In the genomic region with DNA sequence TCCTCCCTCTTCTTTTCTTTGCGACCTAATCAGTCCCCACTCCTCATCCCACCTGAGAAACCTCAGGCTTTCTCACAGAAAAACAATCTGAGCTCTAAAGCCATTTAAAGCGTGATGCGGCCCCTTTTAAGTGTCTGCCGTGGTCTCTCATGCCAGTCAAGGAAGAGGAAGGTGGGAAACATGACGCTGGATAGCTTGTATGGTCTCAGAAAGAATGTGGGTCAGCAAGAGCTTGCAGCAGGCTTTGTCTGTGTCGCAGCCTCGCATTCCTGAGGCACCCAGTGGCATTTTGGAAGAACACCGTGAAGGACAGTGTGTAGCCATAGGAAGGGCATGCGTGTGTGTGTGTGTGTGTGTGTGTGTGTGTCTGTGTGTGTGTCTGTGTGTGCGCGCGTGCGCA, we compare ENCODE assay signal across 13 mouse cellular contexts.
DNase-seq lines count a peak whose midpoint lies in the region; ATAC-seq and TF ChIP-seq lines count a peak whose summit lies in the region.
"Had no signal": no experiment of that assay in that cellular context is flagged by ENCODE, and none has a peak within 500 bp of the region (broad histone marks: within the 10 kb centered on the region; RNA-seq: fewer than 3 reads in every experiment).

No protein-coding gene starts in this region.

- no peak overlapping the region for H3K9ac ChIP-seq in hindbrain, embryonic 13.5 days
- peak overlapping the region; percentile 3; the same call in 1 of the 2 replicates for H3K9ac ChIP-seq in embryonic facial prominence, embryonic 12.5 days

- WGBS in hindbrain, embryonic 10.5 days = 66% methylated on average over 13 of the region's 13 CpGs
- 66% methylated on average over 13 of the region's 13 CpGs for WGBS in hindbrain, embryonic 13.5 days
- WGBS in embryonic facial prominence, embryonic 12.5 days = 64% methylated on average over 13 of the region's 13 CpGs

- peak; percentile 43 for TF ChIP-seq POLR2A in myocyte (IDR thresholded peaks at IDR 0.05; ENCODE audit: insufficient read length, low read depth)

- no peak overlapping the region for H3K4me2 ChIP-seq in hindbrain, embryonic 13.5 days
- H3K4me2 ChIP-seq in embryonic facial prominence, embryonic 12.5 days (replicated peaks) = 0 out of 2 replicates have a peak overlapping the region, but pooled peaks have one; percentile 8
- H3K4me2 ChIP-seq in myocyte (ENCODE audit: low read depth) = no peak overlapping the region

- H3ac ChIP-seq in myocyte (ENCODE audit: control insufficient read depth, insufficient read length) = no peak overlapping the region

- H3K79me2 ChIP-seq in myocyte (ENCODE audit: control insufficient read depth, insufficient read depth) = peaks cover 52% of the 10 kb centered on the region

- H3K27ac ChIP-seq in hindbrain, embryonic 10.5 days = peak overlapping the region; percentile 6; the same call in 1 of the 2 replicates
- no peak overlapping the region for H3K27ac ChIP-seq in hindbrain, embryonic 13.5 days
- peak overlapping the region; percentile 85 for H3K27ac ChIP-seq in embryonic facial prominence, embryonic 12.5 days

- H3K4me1 ChIP-seq in hindbrain, embryonic 10.5 days (replicated peaks) = peaks cover 31% of the 10 kb centered on the region
- peaks cover 11% of the 10 kb centered on the region; the same call in 1 of the 2 replicates for H3K4me1 ChIP-seq in hindbrain, embryonic 13.5 days (replicated peaks)
- H3K4me1 ChIP-seq in embryonic facial prominence, embryonic 12.5 days = peaks cover 36% of the 10 kb centered on the region

- H3K4me3 ChIP-seq in hindbrain, embryonic 10.5 days = no peak overlapping the region
- H3K4me3 ChIP-seq in hindbrain, embryonic 13.5 days = no peak overlapping the region
- no peak overlapping the region for H3K4me3 ChIP-seq in embryonic facial prominence, embryonic 12.5 days
- H3K4me3 ChIP-seq in myocyte = no peak overlapping the region

- H3K9me3 ChIP-seq in hindbrain, embryonic 10.5 days = no peaks in the 10 kb centered on the region
- H3K9me3 ChIP-seq in hindbrain, embryonic 13.5 days = no peaks in the 10 kb centered on the region
- no peaks in the 10 kb centered on the region for H3K9me3 ChIP-seq in embryonic facial prominence, embryonic 12.5 days

- ATAC-seq in hindbrain, embryonic 13.5 days (ENCODE audit: low FRiP score) = no peak
- no peak; the same call in 1 of the 2 replicates for ATAC-seq in embryonic facial prominence, embryonic 12.5 days (ENCODE audit: insufficient number of reproducible peaks, insufficient read depth, low FRiP score, low TSS enrichment)
- ATAC-seq: forebrain, embryonic 16.5 days; inflammation-experienced regulatory T-cells, adult 6 months had no signal

- no peaks in the 10 kb centered on the region for H3K27me3 ChIP-seq in hindbrain, embryonic 10.5 days (ENCODE audit: insufficient read depth, poor library complexity, severe bottlenecking)
- no peaks in the 10 kb centered on the region for H3K27me3 ChIP-seq in hindbrain, embryonic 13.5 days
- H3K27me3 ChIP-seq in embryonic facial prominence, embryonic 12.5 days = no peaks in the 10 kb centered on the region
- no peaks in the 10 kb centered on the region for H3K27me3 ChIP-seq in myocyte (ENCODE audit: control insufficient read depth, insufficient read depth, insufficient read length)

- H3K36me3 ChIP-seq in hindbrain, embryonic 10.5 days = no peaks in the 10 kb centered on the region
- H3K36me3 ChIP-seq in hindbrain, embryonic 13.5 days = no peaks in the 10 kb centered on the region
- no peaks in the 10 kb centered on the region for H3K36me3 ChIP-seq in embryonic facial prominence, embryonic 12.5 days
- H3K36me3 ChIP-seq in myocyte (ENCODE audit: control insufficient read depth, insufficient read depth) = peaks cover 45% of the 10 kb centered on the region

- no peak for DNase-seq in hindbrain, embryonic 10.5 days (ENCODE audit: low spot score)
- peak; percentile 18 for DNase-seq in R1 (ENCODE audit: low read depth, low spot score)
- DNase-seq in frontal cortex, postnatal 14 days (ENCODE audit: low spot score in 2 of 2) = no peak
- no peak for DNase-seq in thymus, postnatal 0 days (ENCODE audit: low spot score)
- DNase-seq: adrenal gland, postnatal 25 days; kidney, postnatal 14 days; right cerebral cortex, adult 18-20 months; thymus, postnatal 36 days had no signal

TF ChIP-seq in myocyte, 11 proteins besides CTCF, POLR2A, EP300 and RAD21:
- TF ChIP-seq SRF (IDR thresholded peaks at IDR 0.05; ENCODE audit: control insufficient read depth, insufficient read length, low read depth) (no peak), POLR2AphosphoS2 (IDR thresholded peaks at IDR 0.05; ENCODE audit: insufficient read length, low read depth) (peak; percentile 69)
TF ChIP-seq in myocyte: peak in this region for 1.
